Mouse (Mus musculus) macrophage (primary cell): ENCODE data around the gene Sult2b1. TPM values are rescaled to one million over a fixed set of nuclear protein-coding genes. Genes with fewer than 3 reads are reported as not detected.
A peak's percentile ranks its signal among the peaks of the same experiment; 100 is the strongest.

Experiments
- H3K27ac ChIP-seq: fragments of 350-480 bp; formaldehyde crosslinking; 2 replicates; pipeline ENCODE4 v1.9.0; 2021
- H3K36me3 ChIP-seq: fragments of 350-480 bp; formaldehyde crosslinking; 2 replicates; pipeline ENCODE4 v1.9.0; 2021; ENCODE audit errors: inconsistent target
- H3K4me3 ChIP-seq: fragments of 350-480 bp; formaldehyde crosslinking; 2 replicates; pipeline ENCODE4 v1.9.0; 2021; ENCODE audit errors: inconsistent target
- H3K79me2 ChIP-seq: fragments of 350-480 bp; formaldehyde crosslinking; 2 replicates; pipeline ENCODE4 v1.9.0; 2021; ENCODE audit errors: inconsistent target
- WGBS: methylation state at CpG from one replicate; pipeline ENCODE4 v1.1.7; 2026; ENCODE audit warnings: inconsistent platforms; ENCODE audit not compliant: missing documents; 5-methylcytosine and 5-hydroxymethylcytosine counted together
- polyA plus RNA-seq: library from polyadenylated mRNA; stranded (reverse); fragments of 250-400 nt; gene quantifications from 3 replicates; pipeline ENCODE4 v1.2.4, GENCODE M21; 2018; ENCODE audit warnings: inconsistent platforms

The Sult2b1 gene
- polyA plus RNA-seq, 1 experiment from 2014 or later: 0.55 TPM

GRCm38 (mm10) chr7:45711316-45712021, 73.0 kb downstream of the Sult2b1 start:
- no peak overlapping the region for H3K27ac ChIP-seq

DNA sequence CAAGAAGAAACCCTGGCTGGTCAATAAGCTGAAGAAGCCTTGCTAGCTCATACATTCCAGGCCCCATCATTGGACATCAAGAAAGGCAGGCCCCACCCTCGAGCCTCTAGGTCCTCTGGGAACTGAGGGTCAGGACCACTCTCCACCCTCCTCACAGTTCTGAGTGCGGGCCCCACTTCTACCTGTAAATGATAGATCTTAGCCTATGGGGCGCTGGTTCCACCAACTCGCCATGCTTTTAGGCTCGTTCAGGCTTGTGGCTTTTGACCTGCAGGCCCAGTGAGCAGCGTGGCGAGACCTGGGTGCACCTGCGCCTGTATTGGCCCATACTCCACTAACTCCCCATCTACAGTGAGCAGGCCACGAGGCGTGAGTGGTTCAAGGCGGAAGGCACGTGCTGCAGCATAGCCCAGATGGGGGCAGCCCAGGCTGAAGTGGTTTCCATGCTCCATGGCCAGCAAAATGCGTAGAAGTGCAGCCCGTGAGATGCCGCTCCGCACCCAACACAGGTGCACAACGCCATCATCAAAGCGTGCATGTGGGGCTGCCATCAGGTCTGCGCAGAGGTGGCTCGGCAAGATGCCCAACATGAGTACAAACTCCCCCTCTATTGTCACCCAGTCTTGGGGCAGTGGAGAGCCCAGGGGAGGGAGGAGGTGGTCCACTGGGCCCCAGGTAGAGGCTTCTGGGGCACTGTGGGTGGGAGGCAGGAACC, 73.8 kb downstream of the Sult2b1 start:
- WGBS: 94% methylated on average over 20 of the region's 20 CpGs
- no peak overlapping the region for H3K4me3 ChIP-seq
- peaks cover 43% of the 10 kb centered on the region for H3K36me3 ChIP-seq

More at GRCm38 (mm10) chr7:45711316-45712021, 73.0 kb downstream of the Sult2b1 start:
- peaks cover 43% of the 10 kb centered on the region for H3K36me3 ChIP-seq
- 89% methylated on average over 22 of the region's 24 CpGs for WGBS
- peaks cover 73% of the 10 kb centered on the region for H3K79me2 ChIP-seq
- H3K4me3 ChIP-seq: no peak overlapping the region

DNA sequence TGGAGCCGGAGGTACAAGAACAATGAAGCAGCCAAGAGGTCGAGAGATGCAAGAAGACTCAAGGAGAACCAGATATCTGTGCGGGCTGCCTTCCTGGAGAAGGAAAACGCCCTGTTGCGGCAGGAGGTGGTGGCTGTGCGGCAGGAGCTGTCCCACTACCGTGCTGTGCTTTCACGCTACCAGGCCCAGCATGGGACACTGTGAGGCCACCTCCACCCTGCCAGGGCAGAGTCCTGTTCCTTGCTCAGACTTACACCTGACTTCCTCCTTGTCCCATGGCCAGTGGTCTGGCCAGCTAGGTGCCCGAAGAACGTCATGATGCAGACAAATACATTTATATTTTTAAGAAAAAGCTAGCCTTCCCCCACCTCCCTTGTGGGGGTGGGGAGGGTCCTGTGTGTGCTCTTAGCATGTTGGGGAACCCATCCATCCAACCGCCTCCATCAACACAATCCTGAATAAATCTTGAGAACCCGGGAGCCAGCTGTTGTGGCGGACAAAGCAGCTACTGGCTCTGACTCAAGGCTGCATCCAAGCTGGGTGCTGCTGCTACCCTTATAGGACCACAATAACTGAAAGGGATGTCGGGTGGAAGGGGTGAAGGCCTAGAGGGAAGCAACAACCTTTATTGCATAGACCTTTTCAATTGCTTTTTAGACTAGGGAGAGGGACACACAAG, 74.7 kb downstream of the Sult2b1 start:
- 90% methylated on average over 14 of the region's 14 CpGs for WGBS

More for the DNA sequence above, 73.8 kb downstream of the Sult2b1 start:
- Histone ChIP-seq H3K79me2 (peaks cover 75% of the 10 kb centered on the region), H3K27ac (no peak overlapping the region)

GRCm38 (mm10) chr7:45709036-45709435, 75.4 kb downstream of the Sult2b1 start:
- H3K27ac ChIP-seq: peak overlapping the region; percentile 96
- H3K79me2 ChIP-seq: peaks cover 59% of the 10 kb centered on the region
- H3K4me3 ChIP-seq: peak overlapping the region; percentile 26; the same call in 1 of the 2 replicates
- 92% methylated on average over 6 of the region's 6 CpGs for WGBS
- H3K36me3 ChIP-seq: peaks cover 43% of the 10 kb centered on the region

More for the DNA sequence above, 74.7 kb downstream of the Sult2b1 start:
- Histone ChIP-seq H3K27ac (no peak overlapping the region), H3K36me3 (peaks cover 43% of the 10 kb centered on the region), H3K4me3 (no peak overlapping the region), H3K79me2 (peaks cover 66% of the 10 kb centered on the region)

DNA sequence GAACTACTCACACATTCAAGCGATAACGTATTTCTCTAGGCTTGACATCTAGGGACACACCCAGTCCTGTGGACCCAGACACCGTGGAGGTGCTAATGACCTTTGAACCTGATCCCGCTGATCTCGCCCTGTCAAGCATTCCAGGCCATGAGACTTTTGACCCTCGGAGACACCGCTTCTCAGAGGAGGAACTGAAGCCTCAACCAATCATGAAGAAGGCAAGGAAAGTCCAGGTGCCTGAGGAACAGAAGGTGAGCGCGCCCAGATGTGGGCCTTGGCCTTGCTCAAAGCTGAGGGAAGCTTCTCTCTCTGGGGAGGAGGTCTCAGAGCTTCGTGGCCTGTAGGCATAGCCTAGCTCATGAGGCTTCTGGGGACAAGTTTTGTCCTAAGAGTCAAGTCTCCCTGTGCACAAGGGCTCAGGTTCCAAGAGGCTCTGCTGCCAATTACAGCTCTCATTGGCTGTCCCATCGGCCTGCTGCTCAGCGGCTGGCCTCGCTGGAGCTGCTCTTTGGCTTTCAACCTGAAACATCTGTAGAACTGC, 76.2 kb downstream of the Sult2b1 start:
- WGBS: 34% methylated on average over 13 of the region's 13 CpGs
- Histone ChIP-seq H3K4me3 (peak overlapping the region; percentile 26), H3K79me2 (peaks cover 51% of the 10 kb centered on the region), H3K36me3 (peaks cover 40% of the 10 kb centered on the region), H3K27ac (peak overlapping the region; percentile 96)

GRCm38 (mm10) chr7:45707375-45707967, 77.0 kb downstream of the Sult2b1 start:
- Histone ChIP-seq H3K79me2 (peaks cover 43% of the 10 kb centered on the region; the same call in 1 of the 2 replicates), H3K4me3 (peak overlapping the region; percentile 27), H3K36me3 (peaks cover 33% of the 10 kb centered on the region), H3K27ac (peak overlapping the region; percentile 96)
- 2% methylated on average over 27 of the region's 27 CpGs for whole genome bisulfite sequencing

DNA sequence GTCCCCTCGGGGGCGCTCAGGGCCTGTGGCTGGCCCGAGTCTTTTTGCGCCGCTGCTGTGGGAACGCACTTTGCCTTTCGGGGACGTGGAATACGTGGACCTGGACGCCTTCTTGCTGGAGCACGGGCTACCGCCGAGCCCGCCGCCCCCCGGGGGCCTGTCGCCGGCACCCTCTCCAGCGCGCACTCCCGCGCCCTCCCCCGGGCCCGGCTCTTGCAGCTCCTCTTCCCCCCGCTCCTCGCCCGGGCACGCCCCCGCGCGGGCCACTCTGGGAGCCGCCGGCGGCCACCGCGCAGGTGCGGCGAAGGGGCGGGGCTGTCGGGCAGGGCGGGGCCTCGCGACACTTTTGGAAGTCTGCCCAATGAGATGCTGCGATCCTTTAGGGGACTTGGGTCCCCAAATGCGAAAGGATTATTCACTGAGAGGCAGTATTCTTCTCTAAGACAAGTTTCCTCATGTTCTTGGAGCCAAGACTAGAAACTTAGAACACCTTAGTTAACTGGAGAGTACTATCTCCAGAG, 77.7 kb downstream of the Sult2b1 start:
- peaks cover 36% of the 10 kb centered on the region; the same call in 1 of the 2 replicates for H3K79me2 ChIP-seq
- peaks cover 27% of the 10 kb centered on the region for H3K36me3 ChIP-seq
- H3K27ac ChIP-seq: peak overlapping the region; percentile 96
- H3K4me3 ChIP-seq: peak overlapping the region; percentile 90
- under 1% methylated on average over 35 of the region's 45 CpGs for WGBS

DNA sequence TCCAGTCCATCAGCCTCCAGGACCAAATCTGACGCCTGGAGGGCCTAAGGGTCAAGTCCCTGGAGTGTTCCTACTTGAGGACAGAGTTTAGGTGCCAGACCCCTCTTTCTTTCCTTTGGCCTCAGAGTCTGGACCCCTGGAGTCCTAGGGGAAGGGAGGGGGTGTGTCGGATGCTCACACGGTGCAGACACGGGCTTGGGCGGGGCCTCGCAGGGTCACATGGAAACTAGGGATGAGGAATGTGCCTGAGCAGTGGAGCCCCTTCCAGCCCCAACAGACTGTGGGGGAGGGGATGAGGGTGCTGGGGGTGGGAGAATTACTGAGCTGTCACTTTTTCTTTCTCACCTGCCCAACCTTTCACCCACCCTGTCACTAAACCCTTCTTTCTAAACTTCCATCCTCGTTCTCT, 78.6 kb downstream of the Sult2b1 start:
- Histone ChIP-seq H3K36me3 (peaks cover 17% of the 10 kb centered on the region; the same call in 1 of the 2 replicates), H3K4me3 (peak overlapping the region; percentile 90), H3K79me2 (peaks cover 29% of the 10 kb centered on the region; the same call in 1 of the 2 replicates), H3K27ac (peak overlapping the region; percentile 92)
- WGBS: 1% methylated on average over 7 of the region's 7 CpGs

GRCm38 (mm10) chr7:45705443-45705864, 79.0 kb downstream of the Sult2b1 start:
- peaks cover 24% of the 10 kb centered on the region; the same call in 1 of the 2 replicates for H3K79me2 ChIP-seq
- H3K36me3 ChIP-seq: peaks cover 13% of the 10 kb centered on the region; the same call in 1 of the 2 replicates
- peak overlapping the region; percentile 92 for H3K27ac ChIP-seq
- 1% methylated on average over 21 of the region's 21 CpGs for WGBS
- H3K4me3 ChIP-seq: peak overlapping the region; percentile 90

DNA sequence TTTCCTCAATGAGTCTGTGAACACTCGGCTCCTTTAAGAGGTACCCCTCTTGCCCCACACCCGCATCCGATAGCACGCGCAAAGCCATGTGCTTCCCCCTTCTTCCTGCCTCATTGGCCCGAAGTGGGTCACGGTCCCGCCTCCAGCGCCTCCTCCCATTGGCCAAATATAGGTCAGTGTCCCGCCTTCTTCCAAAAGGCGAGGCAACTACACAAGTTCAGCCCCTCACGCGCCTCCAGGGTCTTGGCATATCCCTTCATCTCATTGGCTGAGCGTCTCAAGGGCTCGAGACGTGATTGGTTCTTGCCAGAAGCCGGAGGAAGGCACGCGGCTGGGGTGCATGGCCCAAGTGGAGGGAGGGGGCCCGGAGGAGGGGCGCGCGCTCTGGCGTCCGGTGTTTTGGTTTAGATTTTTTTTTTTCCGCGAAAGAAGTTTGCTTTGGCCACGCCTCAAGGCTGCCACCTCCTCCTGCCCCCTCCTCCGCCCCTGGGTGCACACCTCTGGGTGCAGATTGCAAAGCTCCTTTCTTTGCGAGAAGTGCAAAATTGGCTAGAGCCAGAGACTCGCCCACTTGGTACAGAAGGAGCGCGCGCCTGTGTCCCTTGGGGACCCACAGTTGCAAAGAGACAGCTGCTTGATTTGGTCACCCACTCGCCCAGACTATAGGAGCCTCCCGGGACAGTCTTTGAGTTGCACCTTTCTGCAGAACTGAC, 79.6 kb downstream of the Sult2b1 start, which contains the start of gene Dbp:
Dbp (plus strand) TSS at position 359 of the 713 bp plus-strand sequence.
- Histone ChIP-seq H3K79me2 (peaks cover 19% of the 10 kb centered on the region; the same call in 1 of the 2 replicates), H3K4me3 (peak within 1 kb of the TSS; percentile 90), H3K27ac (peak within 1 kb of the TSS; percentile 92), H3K36me3 (peaks cover 8% of the 10 kb centered on the region; the same call in 1 of the 2 replicates)
- WGBS: 2% methylated on average over 36 of the region's 36 CpGs

DNA sequence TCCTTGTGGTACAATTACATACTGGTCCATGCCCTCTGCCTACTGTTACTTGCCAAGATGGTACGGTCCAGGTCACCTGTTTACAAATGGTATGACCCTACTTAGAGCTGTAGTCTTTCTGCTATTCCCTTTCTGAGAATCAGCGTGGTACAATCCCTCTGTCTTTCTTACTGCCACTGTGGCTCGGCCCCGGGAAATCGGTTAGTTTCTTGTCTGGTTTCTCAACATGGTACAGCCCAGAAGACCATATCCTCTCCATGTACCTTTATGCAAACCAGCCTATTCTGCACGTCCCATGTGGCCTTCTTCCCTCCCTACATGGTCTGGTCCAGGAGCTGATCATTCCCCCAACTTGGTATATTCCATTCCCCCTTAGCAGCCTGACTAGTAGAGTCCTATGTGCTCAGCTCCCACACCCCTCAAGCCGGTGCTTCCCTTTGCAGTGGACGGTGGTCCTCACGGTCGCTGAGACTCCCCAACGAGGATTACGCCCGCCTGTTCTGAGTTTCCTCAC, 80.4 kb downstream of the Sult2b1 start:
- WGBS: 1% methylated on average over 13 of the region's 13 CpGs
- Histone ChIP-seq H3K4me3 (peak overlapping the region; percentile 31), H3K27ac (peak overlapping the region; percentile 78), H3K79me2 (peaks cover 11% of the 10 kb centered on the region; the same call in 1 of the 2 replicates), H3K36me3 (no peaks in the 10 kb centered on the region; the same call in 1 of the 2 replicates)

GRCm38 (mm10) chr7:45703521-45704033, 80.9 kb downstream of the Sult2b1 start:
- WGBS: 52% methylated on average over 12 of the region's 12 CpGs
- Histone ChIP-seq H3K79me2 (peaks cover 6% of the 10 kb centered on the region; the same call in 1 of the 2 replicates), H3K4me3 (no peak overlapping the region; the same call in 1 of the 2 replicates), H3K36me3 (no peaks in the 10 kb centered on the region), H3K27ac (peak overlapping the region; percentile 78)
